Mouse (Mus musculus): ENCODE data around the gene Ccr2. TPM values are rescaled to one million over a fixed set of nuclear protein-coding genes. Genes with fewer than 3 reads are reported as not detected.

Gene Ccr2
- polyA plus RNA-seq (2012): 1.1 and 2.7 TPM in 2 replicates

GRCm38 (mm10) chr9:124101723-124102122, at the start of gene Ccr2:
Ccr2 (plus strand) TSS chr9:124101950.

GRCm38 (mm10) chr9:124121387-124122184, 19.8 kb downstream of the Ccr2 start, which contains the start of gene Ccr5:
Ccr5 (plus strand) TSS chr9:124121543.

Other genes with a start within 250 kb of the Ccr2 start
- not detected in 2 replicates for gene Xcr1, start 239.9 kb upstream of the Ccr2 start, polyA plus RNA-seq (2012)
- gene Ccr1, start 133.3 kb upstream of the Ccr2 start, polyA plus RNA-seq (2012): 0.09 and 0.13 TPM in 2 replicates
- not detected in 2 replicates for gene Ccr1l1, start 123.5 kb upstream of the Ccr2 start, polyA plus RNA-seq (2012)
- not detected in 2 replicates for gene Ccr3, start 80.0 kb upstream of the Ccr2 start, polyA plus RNA-seq (2012)
- gene Ccr5, start 19.6 kb downstream of the Ccr2 start, polyA plus RNA-seq (2012): 0.01 and 0.42 TPM in 2 replicates
- 0.12 and 0.54 TPM in 2 replicates for gene 2010315B03Rik, start 210.7 kb downstream of the Ccr2 start, polyA plus RNA-seq (2012)